8 mouse cellular contexts compared by ENCODE assay signal in genomic region chr9:45041131-45041838, GRCm38 (mm10). TPM values are rescaled to one million over a fixed set of nuclear protein-coding genes. Genes with fewer than 3 reads are reported as not detected.
DNase-seq lines count a peak whose midpoint lies in the region; ATAC-seq lines count a peak whose summit lies in the region.

No protein-coding gene starts in this region.

- no peaks in the 10 kb centered on the region for H3K36me3 ChIP-seq in hindbrain, embryonic 10.5 days
- H3K36me3 ChIP-seq in hindbrain, embryonic 14.5 days (replicated peaks; ENCODE audit: control insufficient read depth, insufficient read depth): no peaks in the 10 kb centered on the region
- 0 out of 2 replicates have a peak, but pooled peaks cover 2% of the 10 kb centered on the region for H3K36me3 ChIP-seq in lung, embryonic 16.5 days (ENCODE audit: control insufficient read depth, insufficient read depth, low read length)

- H3K9me3 ChIP-seq in hindbrain, embryonic 10.5 days: no peaks in the 10 kb centered on the region
- H3K9me3 ChIP-seq in hindbrain, embryonic 14.5 days (ENCODE audit: control insufficient read depth, low read length): no peaks in the 10 kb centered on the region
- no peaks in the 10 kb centered on the region for H3K9me3 ChIP-seq in lung, embryonic 16.5 days (ENCODE audit: control insufficient read depth, low read length)

- no peak overlapping the region for H3K4me2 ChIP-seq in hindbrain, embryonic 14.5 days (replicated peaks)
- H3K4me2 ChIP-seq in lung, embryonic 16.5 days (ENCODE audit: low read depth, low read length): peak overlapping the region; percentile 36; the same call in 1 of the 2 replicates

- no peak overlapping the region for H3K4me3 ChIP-seq in hindbrain, embryonic 10.5 days
- H3K4me3 ChIP-seq in hindbrain, embryonic 14.5 days (replicated peaks; ENCODE audit: low read length): no peak overlapping the region
- no peak overlapping the region for H3K4me3 ChIP-seq in lung, embryonic 16.5 days (ENCODE audit: low read length)

- H3K27ac ChIP-seq in hindbrain, embryonic 10.5 days: no peak overlapping the region
- H3K27ac ChIP-seq in hindbrain, embryonic 14.5 days: no peak overlapping the region
- peak overlapping the region; percentile 7; the same call in 1 of the 2 replicates for H3K27ac ChIP-seq in lung, embryonic 16.5 days (ENCODE audit: low read length)

- peaks cover 25% of the 10 kb centered on the region for H3K4me1 ChIP-seq in hindbrain, embryonic 10.5 days (replicated peaks)
- 0 out of 2 replicates have a peak, but pooled peaks cover 6% of the 10 kb centered on the region for H3K4me1 ChIP-seq in hindbrain, embryonic 14.5 days (replicated peaks; ENCODE audit: control insufficient read depth, insufficient read depth, low read length)
- peaks cover 8% of the 10 kb centered on the region; the same call in 1 of the 2 replicates for H3K4me1 ChIP-seq in lung, embryonic 16.5 days (replicated peaks; ENCODE audit: control insufficient read depth, insufficient read depth, low read length)

- no peak for ATAC-seq in hindbrain, embryonic 14.5 days (ENCODE audit: low FRiP score)
- ATAC-seq in lung, embryonic 16.5 days (ENCODE audit: low read depth): no peak
- no peak for ATAC-seq in frontal cortex, adult (ENCODE audit: low TSS enrichment)

- H3K27me3 ChIP-seq in hindbrain, embryonic 10.5 days (ENCODE audit: insufficient read depth, poor library complexity, severe bottlenecking): peaks cover 72% of the 10 kb centered on the region
- H3K27me3 ChIP-seq in hindbrain, embryonic 14.5 days (ENCODE audit: control insufficient read depth, insufficient read depth, low read length): peaks cover 72% of the 10 kb centered on the region
- H3K27me3 ChIP-seq in lung, embryonic 16.5 days (ENCODE audit: control insufficient read depth, insufficient read depth, low read depth, low read length): peaks cover 18% of the 10 kb centered on the region

- WGBS in hindbrain, embryonic 10.5 days: 34% methylated on average over 17 of the region's 17 CpGs
- 31% methylated on average over 17 of the region's 17 CpGs for WGBS in hindbrain, embryonic 14.5 days
- WGBS in lung, embryonic 16.5 days: 34% methylated on average over 17 of the region's 17 CpGs

- no peak overlapping the region for H3K9ac ChIP-seq in hindbrain, embryonic 14.5 days
- no peak overlapping the region; the same call in 1 of the 2 replicates for H3K9ac ChIP-seq in lung, embryonic 16.5 days (ENCODE audit: low read length)

- DNase-seq in hindbrain, embryonic 10.5 days (ENCODE audit: low spot score): peak; percentile 10
- no peak for DNase-seq in hindbrain, embryonic 14.5 days (ENCODE audit: low spot score)
- DNase-seq in ZHBTc4 (ENCODE audit: low read depth, low spot score): peak; percentile 86
- peak; percentile 73 for DNase-seq in kidney, adult 11 months
- no peak for DNase-seq in ovary, postnatal 10 days (ENCODE audit: low spot score)
- no peak for DNase-seq in gastrocnemius, postnatal 4 days (ENCODE audit: low spot score in 2 of 2)

RNA-seq across cellular contexts. Expression of gene Mpzl2, which starts 1.7 kb away (rescaled TPM):
- polyA plus RNA-seq in hindbrain, embryonic 10.5 days (2016; fragmentation: Nextera tagmentation; extraction: Ambion mirVana): 2.8 and 4.3 TPM in 2 replicates
- polyA plus RNA-seq in hindbrain, embryonic 14.5 days (2014; fragmentation: Nextera tagmentation; extraction: Ambion mirVana): 0.44 and 0.90 TPM in 2 replicates
- polyA plus RNA-seq in lung, embryonic 16.5 days (2015; fragmentation: Nextera tagmentation; extraction: Ambion mirVana): 14.2 and 15.9 TPM in 2 replicates
- under 1 TPM in 1 of 2 experiments, not detected in 1; 0.31 TPM for total RNA-seq in gastrocnemius, postnatal 4 days (2021)

RNA-seq across cellular contexts. Expression of gene Mpzl3, which starts 13.7 kb away (rescaled TPM):
- polyA plus RNA-seq in hindbrain, embryonic 10.5 days (2016; fragmentation: Nextera tagmentation; extraction: Ambion mirVana): 2.0 and 2.6 TPM in 2 replicates
- 1.1 and 1.7 TPM in 2 replicates for polyA plus RNA-seq in hindbrain, embryonic 14.5 days (2014; fragmentation: Nextera tagmentation; extraction: Ambion mirVana)
- 2.2 and 3.0 TPM in 2 replicates for polyA plus RNA-seq in lung, embryonic 16.5 days (2015; fragmentation: Nextera tagmentation; extraction: Ambion mirVana)
- 1 to 10 TPM in 1 of 2 experiments, under 1 TPM in 1; 0.93 to 1.3 TPM for total RNA-seq in gastrocnemius, postnatal 4 days (2021)

RNA-seq across cellular contexts. Expression of gene Cd3e, which starts 31.9 kb away (rescaled TPM):
- not detected in 2 replicates for polyA plus RNA-seq in hindbrain, embryonic 10.5 days (2016; fragmentation: Nextera tagmentation; extraction: Ambion mirVana)
- 0.20 and 0.22 TPM in 2 replicates for polyA plus RNA-seq in hindbrain, embryonic 14.5 days (2014; fragmentation: Nextera tagmentation; extraction: Ambion mirVana)
- polyA plus RNA-seq in lung, embryonic 16.5 days (2015; fragmentation: Nextera tagmentation; extraction: Ambion mirVana): 5.5 and 9.4 TPM in 2 replicates
- total RNA-seq in gastrocnemius, postnatal 4 days (2021): 1 to 10 TPM in 1 of 2 experiments, under 1 TPM in 1; 0.39 to 1.1 TPM

RNA-seq across cellular contexts. Expression of gene Jaml, which starts 37.7 kb away (rescaled TPM):
- polyA plus RNA-seq in hindbrain, embryonic 10.5 days (2016; fragmentation: Nextera tagmentation; extraction: Ambion mirVana): 0.38 and 0.60 TPM in 2 replicates
- polyA plus RNA-seq in hindbrain, embryonic 14.5 days (2014; fragmentation: Nextera tagmentation; extraction: Ambion mirVana): 0.25 TPM in 1 of 2 replicates, not detected in the other
- polyA plus RNA-seq in lung, embryonic 16.5 days (2015; fragmentation: Nextera tagmentation; extraction: Ambion mirVana): 0.45 and 0.60 TPM in 2 replicates
- under 1 TPM; 0.54 to 0.57 TPM for total RNA-seq in gastrocnemius, postnatal 4 days (2021)

RNA-seq across cellular contexts. Expression of gene Cd3d, which starts 59.7 kb away (rescaled TPM):
- polyA plus RNA-seq in hindbrain, embryonic 10.5 days (2016; fragmentation: Nextera tagmentation; extraction: Ambion mirVana): not detected in 2 replicates
- polyA plus RNA-seq in hindbrain, embryonic 14.5 days (2014; fragmentation: Nextera tagmentation; extraction: Ambion mirVana): not detected in 2 replicates
- 2.4 and 6.5 TPM in 2 replicates for polyA plus RNA-seq in lung, embryonic 16.5 days (2015; fragmentation: Nextera tagmentation; extraction: Ambion mirVana)
- under 1 TPM in 1 of 2 experiments, not detected in 1; 0.42 TPM for total RNA-seq in gastrocnemius, postnatal 4 days (2021)

Comparison
In these comparisons a context has a peak if more than half of its experiments do, and no peak if none do; other contexts are left out.
1. DNase-seq: peak in hindbrain, embryonic 10.5 days (single experiment), ZHBTc4 (single experiment) and kidney, adult 11 months (single experiment); none in hindbrain, embryonic 14.5 days (single experiment), ovary, postnatal 10 days (single experiment) and gastrocnemius, postnatal 4 days (0 of 2).